Mouse (Mus musculus) megakaryocyte, adult 5-6 weeks (primary cell): Measurements from ENCODE around the gene Trim43a. TPM values are rescaled to one million over a fixed set of nuclear protein-coding genes. Genes with fewer than 3 reads are reported as not detected.

ENCODE experiments used
- total RNA-seq, 2 experiments: library from RNA; stranded (forward) in 1 of 2; stranded (reverse) in 1 of 2; fragments of 153-499, 151-499 nt in 1 of 2; fragments of 221-1000, 200-1000 nt in 1 of 2; gene quantifications; 2 replicates each; pipeline versions ENCODE4 v1.2.3 to v1.2.4; 2015 to 2017

The Trim43a gene
- total RNA-seq, 2 experiments from 2014 or later: not detected

Other genes with a start within 250 kb of the Trim43a start
- gene Snx14, start 141.9 kb upstream of the Trim43a start, total RNA-seq (2015): 30.2 and 32.0 TPM in 2 replicates
- 21.1 and 21.6 TPM in 2 replicates for gene Snx14, start 141.9 kb upstream of the Trim43a start, total RNA-seq (2017)
- gene Gm20537, start 124.3 kb upstream of the Trim43a start, total RNA-seq (2015): 0.64 TPM in 1 of 2 replicates, not detected in the other
- gene Gm20537, start 124.3 kb upstream of the Trim43a start, total RNA-seq (2017): not detected in 2 replicates
- 113 and 121 TPM in 2 replicates for gene Syncrip, start 98.3 kb upstream of the Trim43a start, total RNA-seq (2015)
- 116 and 128 TPM in 2 replicates for gene Syncrip, start 98.3 kb upstream of the Trim43a start, total RNA-seq (2017)
- 4.3 and 4.6 TPM in 2 replicates for gene Zfp949, start 32.9 kb upstream of the Trim43a start, total RNA-seq (2015)
- 7.2 and 8.9 TPM in 2 replicates for gene Zfp949, start 32.9 kb upstream of the Trim43a start, total RNA-seq (2017)
- gene Mthfsl, start 139.4 kb downstream of the Trim43a start, total RNA-seq (2015): 61.1 and 73.6 TPM in 2 replicates
- 20.3 and 24.8 TPM in 2 replicates for gene Mthfsl, start 139.4 kb downstream of the Trim43a start, total RNA-seq (2017)
- gene Bcl2a1d, start 151.0 kb downstream of the Trim43a start, total RNA-seq (2015): 3.3 and 3.5 TPM in 2 replicates
- gene Bcl2a1d, start 151.0 kb downstream of the Trim43a start, total RNA-seq (2017): 5.6 and 8.0 TPM in 2 replicates